Mouse (Mus musculus) spleen, adult 18-20 months (tissue): ENCODE results near the gene Mrpl34.
"Not testable (repeated sequence)": the region's sequence is repeated elsewhere in the genome, so short reads cannot be mapped to it uniquely, and the experiment has no call there.

Source experiments
- DNase-seq, 2 experiments: peaks; one replicate each; pipeline ENCODE4 v3.0.0; 2022; ENCODE audit warnings: mixed read lengths in 2 of 2

Mrpl34 gene

GRCm38 (mm10) chr8:71464513-71465500 lies at the start of gene Mrpl34:
Gene Mrpl34, plus strand, starts transcription at chr8:71464959.
- DNase-seq: peak; percentile 94 to 98

GRCm38 (mm10) chr8:71422121-71422520 lies 42.6 kb upstream of the Mrpl34 start:
- DNase-seq: no peak

- not testable (repeated sequence) for DNase-seq
Measured at GRCm38 (mm10) chr8:71432935-71433334, 31.8 kb upstream of the Mrpl34 start.

- no peak for DNase-seq
Measured at GRCm38 (mm10) chr8:71437041-71437440, 27.7 kb upstream of the Mrpl34 start.

- peak in 1 of 2 experiments; percentile 35 for DNase-seq
Measured at GRCm38 (mm10) chr8:71441404-71441803, 23.4 kb upstream of the Mrpl34 start.

GRCm38 (mm10) chr8:71445096-71445495 lies 19.7 kb upstream of the Mrpl34 start:
- DNase-seq: no peak

- no peak for DNase-seq
Measured at GRCm38 (mm10) chr8:71451337-71451736, 13.4 kb upstream of the Mrpl34 start.

- no peak for DNase-seq
Measured at GRCm38 (mm10) chr8:71451777-71452176, 13.0 kb upstream of the Mrpl34 start.

GRCm38 (mm10) chr8:71452669-71453068 lies 12.1 kb upstream of the Mrpl34 start:
- DNase-seq: no peak

- peak in 1 of 2 experiments; percentile 0 for DNase-seq
Measured at GRCm38 (mm10) chr8:71454668-71455067, 10.1 kb upstream of the Mrpl34 start.

- DNase-seq: no peak
Measured at GRCm38 (mm10) chr8:71456906-71457305, 7.9 kb upstream of the Mrpl34 start.

- DNase-seq: no peak
Measured at GRCm38 (mm10) chr8:71457659-71458270, 7.0 kb upstream of the Mrpl34 start.

- no peak for DNase-seq
Measured at GRCm38 (mm10) chr8:71460716-71461115, 4.0 kb upstream of the Mrpl34 start.

GRCm38 (mm10) chr8:71461152-71461840 lies 3.5 kb upstream of the Mrpl34 start:
- DNase-seq: no peak

- DNase-seq: no peak
Measured at GRCm38 (mm10) chr8:71462191-71462590, 2.6 kb upstream of the Mrpl34 start.

GRCm38 (mm10) chr8:71462786-71463185 lies 2.0 kb upstream of the Mrpl34 start:
- DNase-seq: peak; percentile 54 to 55

GRCm38 (mm10) chr8:71463188-71464033 lies 1.3 kb upstream of the Mrpl34 start, which contains the start of gene Abhd8:
Gene Abhd8, minus strand, starts transcription at chr8:71463655.
- peak; percentile 91 to 98 for DNase-seq

- DNase-seq: no peak
Measured at GRCm38 (mm10) chr8:71465733-71466132, 974 bp downstream of the Mrpl34 start.

- no peak for DNase-seq
Measured at GRCm38 (mm10) chr8:71466198-71466597, 1.4 kb downstream of the Mrpl34 start.

GRCm38 (mm10) chr8:71467201-71467600 lies 2.4 kb downstream of the Mrpl34 start:
- no peak for DNase-seq

- no peak for DNase-seq
Measured at GRCm38 (mm10) chr8:71468001-71468400, 3.2 kb downstream of the Mrpl34 start.

GRCm38 (mm10) chr8:71468916-71469315 lies 4.2 kb downstream of the Mrpl34 start, which contains the start of gene Dda1:
Gene Dda1, plus strand, starts transcription at chr8:71469199.
- DNase-seq: peak; percentile 91 to 95
